Mouse (Mus musculus) right cerebral cortex, postnatal 4 days (tissue): ENCODE results near the gene Gdpgp1.

Source experiments
- DNase-seq: peaks from one replicate; pipeline ENCODE4 v3.0.0-alpha.2; 2022

Gdpgp1 gene

GRCm38 (mm10) chr7:80227065-80227464 is 5.6 kb upstream of the Gdpgp1 start:
- DNase-seq: no peak

- DNase-seq: no peak
Observed at GRCm38 (mm10) chr7:80230196-80230595, 2.5 kb upstream of the Gdpgp1 start.

- DNase-seq: no peak
Observed at GRCm38 (mm10) chr7:80231971-80232488, 635 bp upstream of the Gdpgp1 start.

- DNase-seq: no peak
Observed at GRCm38 (mm10) chr7:80233799-80234198, 1.1 kb downstream of the Gdpgp1 start.

- no peak for DNase-seq
Observed at GRCm38 (mm10) chr7:80238542-80238941, 5.9 kb downstream of the Gdpgp1 start.

- no peak for DNase-seq
Observed at GRCm38 (mm10) chr7:80241661-80242060, 9.0 kb downstream of the Gdpgp1 start.

- DNase-seq: no peak
Observed at GRCm38 (mm10) chr7:80244851-80245250, 12.2 kb downstream of the Gdpgp1 start.

- peak; percentile 96 for DNase-seq
Observed at GRCm38 (mm10) chr7:80246148-80246721, 13.6 kb downstream of the Gdpgp1 start, which contains the start of gene Ttll13. Gene Ttll13, plus strand, starts transcription at chr7:80246376.

- no peak for DNase-seq
Observed at GRCm38 (mm10) chr7:80246859-80247258, 14.2 kb downstream of the Gdpgp1 start.

- DNase-seq: no peak
Observed at GRCm38 (mm10) chr7:80252437-80252836, 19.8 kb downstream of the Gdpgp1 start.

- no peak for DNase-seq
Observed at GRCm38 (mm10) chr7:80252886-80253285, 20.2 kb downstream of the Gdpgp1 start.

- no peak for DNase-seq
Observed at GRCm38 (mm10) chr7:80255981-80256380, 23.3 kb downstream of the Gdpgp1 start.

GRCm38 (mm10) chr7:80257706-80258105 is 25.0 kb downstream of the Gdpgp1 start:
- no peak for DNase-seq

- DNase-seq: peak; percentile 78
Observed at GRCm38 (mm10) chr7:80260625-80261371, 28.1 kb downstream of the Gdpgp1 start, which contains the start of gene Ngrn. Gene Ngrn, plus strand, starts transcription at chr7:80261215.

GRCm38 (mm10) chr7:80261372-80261990 is 28.8 kb downstream of the Gdpgp1 start:
- DNase-seq: no peak

- no peak for DNase-seq
Observed at GRCm38 (mm10) chr7:80264606-80265005, 31.9 kb downstream of the Gdpgp1 start.

- no peak for DNase-seq
Observed at GRCm38 (mm10) chr7:80267764-80268163, 35.1 kb downstream of the Gdpgp1 start.

GRCm38 (mm10) chr7:80268897-80269750 is 36.5 kb downstream of the Gdpgp1 start, which contains the start of gene Vps33b:
Gene Vps33b, plus strand, starts transcription at chr7:80269649.
- peak; percentile 98 for DNase-seq

GRCm38 (mm10) chr7:80269751-80270255 is 37.1 kb downstream of the Gdpgp1 start:
- no peak for DNase-seq

GRCm38 (mm10) chr7:80273456-80273855 is 40.8 kb downstream of the Gdpgp1 start:
- no peak for DNase-seq

GRCm38 (mm10) chr7:80276374-80276773 is 43.7 kb downstream of the Gdpgp1 start:
- no peak for DNase-seq

GRCm38 (mm10) chr7:80280032-80280431 is 47.4 kb downstream of the Gdpgp1 start:
- DNase-seq: no peak
